Mouse (Mus musculus): ENCODE results near the gene Csnk1d. TPM values are rescaled to one million over a fixed set of nuclear protein-coding genes. Genes with fewer than 3 reads are reported as not detected.

The Csnk1d gene
- total RNA-seq, 2 experiments from 2014 or later, result 116 to 122 TPM

DNA sequence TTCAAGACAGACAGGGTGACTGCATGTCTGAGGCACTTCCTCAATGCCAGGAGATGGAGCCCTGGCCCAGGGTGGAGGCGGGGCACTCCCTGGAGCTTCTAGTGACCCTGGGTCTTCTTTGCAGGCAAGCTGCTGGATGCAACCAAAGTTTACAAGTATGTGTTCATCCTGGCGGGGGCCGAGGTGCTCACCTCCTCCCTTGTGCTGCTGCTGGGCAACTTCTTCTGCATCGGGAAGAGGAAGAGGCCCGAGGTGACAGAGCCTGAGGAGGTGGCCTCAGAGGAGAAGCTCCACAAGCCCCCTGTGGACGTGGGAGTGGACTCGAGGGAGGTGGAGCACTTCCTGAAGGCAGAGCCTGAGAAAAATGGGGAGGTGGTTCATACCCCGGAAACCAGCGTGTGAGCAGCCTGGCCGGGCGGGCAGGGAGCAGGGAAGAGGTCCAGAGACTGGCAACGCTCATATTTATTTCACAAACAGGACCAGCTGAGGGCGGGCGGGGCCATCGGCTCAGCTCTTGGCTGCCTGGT is 33.3 kb downstream of the Csnk1d start:
- DNase-seq (ENCODE audit: low spot score in 2 of 2), result peak in 1 of 2 experiments; percentile 25
- intact Hi-C loops (cut with DNase I), result no loop called here

DNA sequence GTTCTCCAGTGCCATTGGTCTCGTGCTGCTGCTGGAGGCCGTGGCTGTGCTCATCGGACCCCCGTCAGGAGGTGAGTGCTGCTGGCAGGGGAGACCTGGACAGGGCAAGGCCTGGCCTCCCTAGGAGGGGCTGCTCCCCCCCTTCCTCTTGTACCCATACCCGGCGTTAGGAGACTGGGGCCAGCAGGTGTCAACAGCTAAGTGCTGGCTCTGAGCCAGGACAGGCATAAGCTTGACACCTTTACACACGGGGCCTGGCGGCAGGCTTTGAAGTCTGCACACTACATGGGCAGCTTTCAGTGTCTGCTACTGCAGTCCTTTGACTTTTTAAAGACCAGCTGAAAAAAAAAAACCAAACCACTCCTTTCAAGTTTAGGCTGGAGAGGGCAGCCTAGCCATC is 34.1 kb downstream of the Csnk1d start:
- no peak for DNase-seq (ENCODE audit: low spot score in 2 of 2)
- intact Hi-C loops (cut with DNase I), result no loop called here

DNA sequence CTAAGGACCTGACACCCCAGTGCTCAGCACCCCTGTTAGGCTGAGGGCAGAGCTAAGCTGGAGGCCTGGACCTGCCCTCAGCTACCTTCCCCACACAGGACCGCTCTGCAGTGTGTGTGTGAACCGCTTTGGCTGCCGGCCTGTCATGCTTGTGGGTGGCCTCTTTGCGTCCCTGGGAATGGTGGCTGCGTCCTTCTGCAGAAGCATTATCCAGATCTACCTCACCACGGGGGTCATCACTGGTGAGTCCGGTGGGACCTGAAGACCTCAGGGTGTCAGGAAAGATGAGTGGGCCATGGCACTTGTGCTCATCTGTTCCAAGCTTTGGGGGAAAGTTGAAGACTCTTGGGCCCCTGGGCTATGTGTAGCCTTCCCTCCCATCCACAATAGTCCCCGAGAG is 35.4 kb downstream of the Csnk1d start:
- no peak for DNase-seq (ENCODE audit: low spot score in 2 of 2)
- intact Hi-C loops (cut with DNase I), result no loop called here

DNA sequence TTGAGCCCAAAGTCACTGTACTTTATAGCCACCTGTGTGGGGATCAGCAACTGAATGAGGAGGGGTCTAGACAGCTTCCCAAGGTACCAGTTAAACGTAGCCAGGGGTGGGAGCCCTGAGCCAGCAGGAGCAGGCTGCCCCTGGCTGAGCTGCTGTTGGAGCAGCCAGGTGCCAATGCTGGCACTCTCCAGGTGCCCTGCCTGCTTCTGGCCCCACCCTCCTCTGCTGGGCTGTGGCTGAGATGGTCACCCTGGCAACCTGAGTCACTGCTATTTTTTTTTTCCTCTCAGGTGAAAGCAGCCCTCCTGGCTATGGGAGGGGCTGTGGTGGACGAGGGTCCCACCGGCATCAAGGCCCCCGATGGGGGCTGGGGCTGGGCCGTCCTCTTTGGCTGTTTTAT is 36.2 kb downstream of the Csnk1d start:
- intact Hi-C loops (cut with DNase I), result no loop called here

DNA sequence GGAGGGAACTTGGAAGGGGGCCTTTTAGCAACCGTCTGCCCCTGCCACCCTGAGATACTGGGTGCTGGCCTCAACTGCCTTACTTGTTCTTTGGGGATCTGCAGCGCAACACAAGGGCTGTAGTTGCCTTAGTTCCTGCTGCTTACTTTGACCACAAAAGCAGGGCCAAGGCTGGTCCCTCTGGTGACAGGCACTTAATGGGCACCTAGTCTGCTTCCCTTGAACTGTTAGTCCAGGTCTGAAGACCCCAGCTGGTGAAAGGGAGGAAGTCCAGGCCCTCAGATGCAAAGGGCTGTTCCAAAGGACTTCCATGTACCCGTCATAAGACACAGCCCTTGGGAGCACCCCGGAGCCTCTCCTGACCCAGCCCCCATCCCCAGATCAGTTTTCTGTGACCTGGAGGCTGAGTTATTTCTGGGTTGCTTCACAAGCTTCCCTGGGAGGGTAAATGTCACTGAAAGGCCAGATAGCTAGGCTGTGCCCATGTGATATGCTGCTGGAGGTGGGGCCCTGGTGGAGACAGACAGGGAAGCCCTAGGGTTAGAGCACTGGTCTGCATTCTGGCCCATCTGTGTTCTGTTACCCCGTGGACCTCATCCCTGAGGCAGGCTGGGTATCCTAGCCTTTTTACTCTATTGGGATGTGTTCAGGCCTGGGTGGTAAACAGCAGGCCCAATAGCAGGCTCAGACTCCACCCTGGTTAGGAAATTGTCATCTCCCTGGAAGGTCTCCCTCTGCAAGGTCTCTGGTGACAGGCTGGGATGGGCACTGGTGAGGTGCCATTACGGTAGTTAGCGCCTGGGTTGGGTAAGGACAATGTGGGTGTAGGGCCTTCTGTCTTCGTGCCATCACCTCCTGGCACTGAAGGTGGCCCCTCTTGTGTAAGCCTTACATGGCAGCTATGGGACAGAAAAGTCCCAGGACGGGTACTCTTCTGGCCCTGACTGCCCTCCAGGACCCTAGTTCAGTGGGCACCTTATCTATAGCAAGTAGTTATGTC is 39.1 kb downstream of the Csnk1d start:
- DNase-seq (ENCODE audit: low spot score in 2 of 2), result no peak
- intact Hi-C loops (cut with DNase I), result no loop called here

More for the DNA sequence above, 36.2 kb downstream of the Csnk1d start:
- DNase-seq (ENCODE audit: low spot score in 2 of 2), result no peak

DNA sequence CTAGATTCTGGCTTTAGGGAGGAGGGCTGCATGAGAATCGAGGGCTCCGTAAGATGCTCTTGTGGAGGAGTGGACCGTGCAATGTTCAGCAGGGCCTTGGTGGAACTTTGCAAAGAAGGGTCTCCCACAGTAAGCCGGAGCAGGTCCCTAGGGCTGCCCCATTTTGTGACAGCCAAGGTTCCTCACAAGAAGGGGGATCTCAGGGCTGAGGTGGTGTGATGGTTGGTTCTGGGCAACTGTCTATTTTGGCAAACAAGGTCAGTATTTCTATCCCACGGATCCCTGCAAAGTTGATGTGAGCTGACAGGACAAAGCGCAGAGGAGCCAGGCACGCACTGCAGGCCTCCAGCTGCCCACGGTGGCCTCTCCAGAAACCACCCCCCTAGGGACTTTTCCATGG is 39.9 kb downstream of the Csnk1d start:
- intact Hi-C loops (cut with DNase I), result no loop called here
- DNase-seq (ENCODE audit: low spot score in 2 of 2), result no peak

DNA sequence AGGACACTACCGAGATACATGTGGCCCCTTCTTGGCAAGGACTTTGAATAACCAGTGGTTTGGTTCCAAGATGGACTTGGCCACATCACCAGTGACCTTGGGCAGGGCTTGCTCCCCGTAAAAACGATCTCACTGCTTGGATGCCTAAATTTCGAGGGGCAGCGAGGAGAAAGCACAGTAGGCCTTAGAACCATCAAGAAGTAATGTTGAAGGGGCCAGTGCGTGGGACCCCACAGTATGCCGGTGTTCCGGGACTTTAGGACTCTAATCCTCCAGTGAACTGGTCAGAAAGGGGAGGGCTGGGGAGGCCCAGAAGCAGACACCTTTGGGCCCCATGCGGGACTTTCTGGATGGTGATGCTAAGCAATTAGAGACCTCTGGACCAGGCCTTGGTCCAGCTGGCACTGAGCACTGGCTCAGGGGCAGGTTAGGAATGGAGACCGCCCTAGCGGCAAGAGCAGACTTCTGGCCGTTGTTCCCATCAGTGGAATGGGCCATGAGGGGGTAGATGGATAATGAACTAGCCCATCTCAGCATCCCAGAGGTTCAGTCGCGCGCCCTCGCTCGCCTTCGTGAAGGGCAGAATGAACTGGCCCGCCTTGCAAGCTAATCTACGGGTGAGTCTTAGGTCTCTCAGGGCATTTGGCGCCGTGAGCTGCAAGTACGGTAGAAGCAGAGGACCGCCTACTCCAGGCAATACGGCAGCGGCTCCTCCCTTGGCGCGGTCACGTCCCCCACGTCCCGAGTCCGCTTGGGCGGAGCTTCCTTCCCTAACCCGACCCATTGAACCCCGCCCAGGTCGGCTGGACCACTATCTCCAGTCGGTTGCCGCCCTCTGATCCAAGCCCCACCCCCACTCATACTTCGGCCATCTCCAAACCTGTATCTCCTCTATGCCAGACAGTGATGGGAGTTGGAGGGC is 40.6 kb downstream of the Csnk1d start:
- peak; percentile 50 to 84 for DNase-seq (ENCODE audit: low spot score in 2 of 2)
- intact Hi-C loops (cut with DNase I), result no loop called here

DNA sequence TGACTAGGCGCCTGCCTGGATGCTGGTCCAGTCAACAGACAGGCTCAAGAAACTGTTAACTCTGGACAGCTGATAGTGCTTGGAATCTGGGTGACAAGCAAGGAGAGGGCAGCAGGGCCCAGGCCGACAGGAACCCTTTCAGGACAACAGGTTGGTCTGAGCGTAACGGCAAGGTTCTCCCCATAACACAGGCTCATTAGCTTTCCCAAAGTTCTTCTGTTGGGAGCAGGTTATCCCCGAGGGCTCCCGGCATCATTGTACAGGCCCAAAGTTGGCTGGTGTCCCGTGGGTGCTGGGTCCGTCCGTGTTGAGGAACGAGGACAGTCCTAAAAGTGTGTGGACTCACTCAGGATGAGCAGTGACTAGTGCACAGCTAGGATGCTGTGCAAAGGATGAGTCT is 41.3 kb downstream of the Csnk1d start:
- DNase-seq (ENCODE audit: low spot score in 2 of 2), result no peak
- intact Hi-C loops (cut with DNase I), result no loop called here

DNA sequence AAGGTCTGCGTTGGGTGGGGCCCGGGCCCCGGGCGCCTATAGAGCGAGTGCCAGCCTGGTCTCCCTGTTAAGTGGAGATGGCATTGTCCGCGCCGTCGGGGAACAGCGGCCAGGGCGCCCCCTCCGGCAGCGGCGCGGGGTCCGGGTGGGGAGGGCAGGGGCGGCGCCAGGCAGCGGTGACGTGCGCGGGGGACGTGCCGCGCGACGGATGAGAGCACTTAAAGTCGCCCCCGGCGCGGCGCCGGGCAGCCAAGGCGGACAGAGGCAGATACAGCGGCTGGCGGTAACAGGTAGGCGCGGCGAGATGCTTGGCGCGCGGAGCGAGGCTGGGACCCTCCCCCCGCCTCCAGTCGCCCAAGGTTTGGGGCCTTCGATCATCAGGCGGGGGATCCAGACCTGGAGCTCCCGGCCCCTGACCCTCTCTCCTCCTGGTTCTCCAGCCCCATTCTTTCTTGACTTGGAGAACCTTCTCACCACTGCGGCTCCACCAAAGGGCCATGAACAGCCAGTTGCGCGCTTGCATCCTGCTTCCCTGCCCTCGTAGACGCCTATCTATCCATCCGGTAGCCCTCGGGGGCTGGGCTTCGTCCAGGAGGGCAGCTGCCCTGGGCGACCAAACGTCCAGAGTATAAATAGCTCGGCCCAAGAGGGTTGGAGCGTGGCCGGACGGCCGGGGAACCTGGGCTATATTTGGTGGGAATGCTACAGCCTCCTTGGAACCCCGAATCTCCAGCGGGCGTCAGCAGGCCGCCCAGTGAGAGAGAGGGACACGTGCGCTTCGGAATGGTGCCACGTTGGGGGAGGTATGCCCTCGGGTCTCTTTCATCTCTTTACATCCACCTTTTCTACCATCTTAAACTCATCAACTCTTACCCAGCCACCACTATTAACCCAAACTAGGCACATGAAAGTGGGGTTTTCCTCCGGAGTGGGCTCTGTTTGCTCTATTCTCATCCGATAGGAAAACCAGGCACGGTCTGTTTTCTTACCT is 42.0 kb downstream of the Csnk1d start:
- intact Hi-C loops (cut with DNase I), result no loop called here
- DNase-seq (ENCODE audit: low spot score in 2 of 2), result no peak

DNA sequence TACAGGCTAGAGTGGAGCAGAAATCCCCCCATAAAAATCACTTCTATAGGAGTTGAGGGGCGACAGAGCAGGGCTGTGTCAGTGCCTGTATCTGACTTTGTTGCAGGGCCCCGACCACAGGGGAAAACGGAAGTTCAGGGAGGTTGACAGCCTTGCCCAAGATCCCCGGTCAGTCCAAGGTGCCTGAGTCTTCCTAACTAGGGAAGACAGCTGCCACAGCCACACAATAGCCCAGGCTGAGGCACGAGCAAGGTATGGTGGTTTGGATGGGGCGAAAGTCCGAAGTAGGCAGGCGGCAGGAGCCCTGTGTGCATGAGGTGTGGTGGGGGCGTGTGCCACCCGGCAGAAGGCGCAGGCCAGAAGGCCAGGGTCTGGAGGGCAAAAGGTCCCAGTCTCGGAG is 42.8 kb downstream of the Csnk1d start, which contains the start of gene Slc16a3:
Gene Slc16a3, plus strand, starts transcription at position 153 of the 400 bp plus-strand sequence.
- intact Hi-C loops (cut with DNase I), result no loop called here
- no peak for DNase-seq (ENCODE audit: low spot score in 2 of 2)

DNA sequence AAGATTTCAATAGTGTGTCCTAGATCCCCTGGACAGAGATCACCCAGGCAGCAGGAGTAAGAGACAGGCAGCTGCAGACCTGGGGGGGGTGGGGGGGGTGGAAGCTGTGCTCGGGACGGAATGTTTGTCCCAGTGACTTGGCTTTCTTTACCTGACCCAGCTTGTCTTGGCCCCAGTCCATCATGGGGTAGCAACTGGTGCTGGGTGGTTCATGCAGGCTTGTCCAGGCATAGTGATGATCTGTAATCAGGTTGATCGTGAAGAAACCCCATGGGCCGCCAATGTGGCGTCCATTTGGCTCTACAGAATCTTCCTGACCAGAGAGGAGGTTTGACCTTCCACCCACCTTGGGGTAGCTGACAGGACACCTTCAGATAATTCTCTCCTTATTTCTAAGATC is 45.2 kb downstream of the Csnk1d start:
- no peak for DNase-seq (ENCODE audit: low spot score in 2 of 2)
- intact Hi-C loops (cut with DNase I), result no loop called here

DNA sequence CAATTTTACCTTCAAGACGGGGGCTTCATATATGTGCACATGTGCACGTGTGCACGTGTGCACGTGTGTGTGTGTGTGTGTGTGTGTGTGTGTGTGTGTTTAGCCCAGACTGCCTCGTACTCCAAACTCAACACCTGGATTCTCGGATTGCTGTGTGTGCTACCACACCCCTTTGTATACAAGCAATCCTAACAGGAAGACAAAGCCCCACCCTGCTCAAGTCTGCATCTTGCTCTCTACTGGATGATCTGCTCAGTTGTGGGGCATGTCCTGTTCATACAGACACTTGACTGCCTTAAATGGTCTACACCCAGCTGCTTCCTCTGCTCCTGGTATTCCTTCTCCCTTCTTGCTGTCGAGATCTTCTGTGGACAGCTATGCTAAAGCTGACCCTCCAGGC is 45.9 kb downstream of the Csnk1d start:
- intact Hi-C loops (cut with DNase I), result no loop called here
- no peak for DNase-seq (ENCODE audit: low spot score in 2 of 2)

DNA sequence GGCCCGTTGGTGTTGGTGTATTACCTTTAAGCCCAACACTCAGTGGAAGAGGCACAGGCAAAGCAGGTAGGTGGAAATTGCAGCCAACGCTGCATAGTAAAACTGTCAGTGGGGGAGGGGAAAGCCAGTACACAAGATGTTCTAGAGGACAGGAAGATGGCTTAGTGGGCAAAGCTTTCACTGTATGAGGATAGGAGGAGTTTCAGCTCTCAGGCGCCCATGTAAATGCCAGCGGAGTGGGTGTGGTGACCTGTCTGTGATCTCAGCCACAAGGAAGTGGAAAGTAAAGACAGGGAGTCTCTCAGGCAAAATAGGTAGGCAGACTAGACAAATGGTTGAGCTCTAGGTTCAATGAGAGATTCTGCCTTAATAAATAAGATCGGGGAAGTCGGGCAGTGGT is 50.2 kb downstream of the Csnk1d start:
- no peak for DNase-seq (ENCODE audit: low spot score in 2 of 2)
- intact Hi-C loops (cut with DNase I), result no loop called here

DNA sequence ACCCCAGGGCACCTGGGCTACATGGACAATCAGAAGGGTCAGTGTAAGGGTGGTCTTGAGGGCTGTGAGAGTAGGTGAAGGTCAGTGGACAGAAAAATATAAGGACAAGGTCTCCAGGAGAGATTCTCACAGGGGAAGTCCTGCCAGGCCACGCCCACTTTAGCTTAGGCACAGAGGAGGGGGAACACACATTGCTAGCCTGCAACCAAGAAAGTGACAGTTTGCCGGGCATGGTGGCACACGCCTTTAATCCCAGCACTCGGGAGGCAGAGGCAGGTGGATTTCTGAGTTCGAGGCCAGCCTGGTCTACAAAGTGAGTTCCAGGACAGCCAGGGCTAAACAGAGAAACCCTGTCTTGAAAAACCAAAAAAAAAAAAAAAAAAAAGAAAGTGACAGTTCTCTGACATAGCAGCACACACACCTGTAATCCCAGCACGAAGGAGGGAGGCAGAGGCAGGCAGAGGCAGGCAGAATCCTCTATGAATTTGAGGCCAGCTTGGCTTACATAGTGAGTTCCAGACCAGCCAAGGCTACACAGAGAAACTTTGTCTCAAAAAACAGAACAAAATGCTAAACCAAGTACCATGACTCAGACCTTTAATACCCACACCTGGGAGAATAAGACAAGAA is 51.3 kb downstream of the Csnk1d start:
- DNase-seq (ENCODE audit: low spot score in 2 of 2), result no peak
- intact Hi-C loops (cut with DNase I), result no loop called here

DNA sequence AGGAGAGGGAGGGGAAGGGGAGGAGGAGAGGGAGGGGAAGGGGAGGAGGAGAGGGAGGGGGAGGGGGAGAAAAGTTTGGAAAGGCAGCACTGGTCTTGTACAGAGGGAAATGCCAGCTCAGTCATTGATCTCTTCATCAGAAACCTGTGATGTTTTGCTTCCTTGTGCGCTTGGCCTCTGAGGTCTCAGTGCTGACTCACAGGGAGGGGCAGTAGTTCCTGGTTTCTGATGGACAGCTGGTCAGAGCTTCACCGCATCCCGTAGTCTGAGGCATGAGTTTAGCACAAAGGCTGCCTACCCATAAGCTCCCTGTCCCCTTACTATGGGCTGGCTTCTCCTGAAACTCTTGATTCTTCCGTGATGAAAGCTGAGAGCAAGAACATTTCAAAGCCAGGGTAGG is 52.3 kb downstream of the Csnk1d start:
- DNase-seq (ENCODE audit: low spot score in 2 of 2), result no peak
- intact Hi-C loops (cut with DNase I), result no loop called here

DNA sequence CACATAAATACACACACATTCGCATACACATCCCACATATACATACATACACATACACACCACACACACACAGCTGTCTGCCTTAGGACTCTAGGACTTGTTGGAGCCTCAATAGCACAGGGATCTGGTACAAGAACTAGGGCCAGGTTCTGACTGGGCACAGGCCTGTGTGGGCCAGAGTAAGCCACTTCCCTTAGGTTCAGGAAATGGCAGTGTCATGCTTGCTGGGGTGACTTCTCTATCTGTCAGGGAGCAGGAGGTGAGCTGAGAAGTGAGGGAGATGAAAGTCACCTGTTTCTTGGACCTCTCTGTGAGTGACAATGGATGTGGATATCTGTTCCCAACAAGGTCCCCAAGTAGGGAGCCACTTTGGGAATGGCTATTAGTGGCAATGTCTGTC is 53.2 kb downstream of the Csnk1d start:
- no peak for DNase-seq (ENCODE audit: low spot score in 2 of 2)
- intact Hi-C loops (cut with DNase I), result no loop called here

DNA sequence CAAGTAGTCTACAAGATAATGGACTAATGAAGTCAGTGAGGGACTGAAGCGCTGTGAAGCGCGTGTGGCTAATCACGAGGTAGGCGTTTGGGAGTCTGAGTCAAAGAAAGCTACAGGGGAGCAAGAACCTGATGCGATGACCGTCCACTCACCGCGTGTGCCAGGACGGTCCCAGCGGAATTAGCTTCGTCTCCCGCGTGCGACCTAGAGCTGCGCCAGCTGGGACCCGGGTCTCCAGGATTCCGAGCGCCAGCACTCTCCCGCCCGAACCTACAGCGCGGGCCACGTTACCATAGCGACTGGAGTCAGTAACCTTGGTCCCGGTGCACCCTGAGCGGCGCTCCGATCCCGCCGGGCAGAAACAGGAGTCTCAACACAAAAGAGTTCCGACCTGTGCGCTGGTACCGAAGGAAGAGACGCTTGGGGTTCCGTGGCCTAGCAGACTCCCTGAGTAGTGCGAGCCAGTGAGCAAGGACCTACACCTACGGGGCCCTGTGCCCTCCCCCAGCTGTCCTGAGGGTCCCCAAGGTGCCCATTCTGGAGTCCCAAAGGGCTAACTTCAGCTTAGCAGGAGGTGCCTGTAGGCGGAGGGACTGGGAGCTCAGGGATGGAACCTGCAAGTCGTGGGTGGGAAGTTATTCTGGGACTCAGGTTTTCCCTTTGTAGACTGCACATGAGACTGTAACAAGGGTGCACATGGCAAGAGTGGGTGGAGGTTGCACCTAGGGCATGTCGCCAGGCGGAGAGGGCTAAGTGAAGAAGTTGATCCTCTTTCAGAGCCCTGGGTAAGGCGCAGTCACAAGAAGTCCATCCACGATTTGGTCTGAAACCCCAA is 58.3 kb downstream of the Csnk1d start, which contains the start of gene Ccdc57:
Gene Ccdc57, minus strand, starts transcription at position 309 of the 835 bp plus-strand sequence.
- intact Hi-C loops (cut with DNase I), result no loop called here
- peak; percentile 93 for DNase-seq (ENCODE audit: low spot score in 2 of 2)

DNA sequence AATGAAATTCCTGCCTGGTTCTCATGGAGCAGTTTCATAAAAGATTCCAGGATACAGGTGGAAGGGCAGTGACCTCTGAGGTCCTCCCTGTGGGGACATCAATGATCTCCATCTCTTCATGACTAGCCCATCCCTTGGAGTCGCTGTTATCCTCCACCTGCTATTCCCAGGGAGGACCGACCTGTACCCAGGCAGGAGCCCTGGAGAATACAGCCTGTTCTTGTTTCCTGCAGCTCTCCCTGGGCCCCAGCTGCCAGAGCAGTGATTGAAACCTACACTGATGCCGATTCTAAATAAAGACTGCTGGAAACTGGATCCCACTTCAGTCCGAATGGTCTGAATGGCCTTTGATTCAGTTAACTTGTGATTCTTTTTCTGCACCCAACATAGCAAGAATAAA is 59.7 kb downstream of the Csnk1d start:
- no peak for DNase-seq (ENCODE audit: low spot score in 2 of 2)
- intact Hi-C loops (cut with DNase I), result no loop called here

Data from left cerebral cortex, postnatal 25 days (tissue).